Mouse (Mus musculus): ENCODE data around the gene Arfgap3. TPM values are rescaled to one million over a fixed set of nuclear protein-coding genes. Genes with fewer than 3 reads are reported as not detected.

Gene Arfgap3
- polyA plus RNA-seq, 1 experiment, result 12.1 TPM

DNA sequence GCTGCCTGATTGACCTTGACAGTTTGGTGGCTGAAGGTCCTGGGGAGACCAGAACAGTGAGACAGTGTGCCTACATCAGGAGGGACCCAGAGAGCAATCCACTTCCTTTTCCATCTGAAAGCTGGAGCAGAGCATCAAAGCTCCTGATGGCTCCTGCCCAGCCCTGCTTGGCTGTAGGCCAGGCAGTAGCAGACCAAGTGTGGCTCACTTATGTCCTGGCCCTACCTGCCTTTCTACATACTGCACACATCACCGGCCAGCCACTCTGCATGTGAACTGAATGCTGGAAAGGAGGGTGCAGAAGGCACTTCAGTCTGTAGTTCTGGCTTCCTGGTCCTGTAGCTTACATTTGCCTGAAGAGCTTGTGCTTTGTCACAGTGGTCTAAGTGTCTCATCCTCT is 8.4 kb upstream of the Arfgap3 start:
- 100% methylated on average over 1 of the region's 1 CpGs for WGBS
- Histone ChIP-seq H3K4me3 (replicated peaks; ENCODE audit: control insufficient read depth, low read depth, low read length) (no peak overlapping the region), H3K4me1 (ENCODE audit: control insufficient read depth, insufficient read depth, low read length) (no peaks in the 10 kb centered on the region), H3K27ac (ENCODE audit: control insufficient read depth, insufficient read depth, low read depth, low read length, poor library complexity) (no peak overlapping the region)
- no peak for TF ChIP-seq CTCF (IDR thresholded peaks at IDR 0.05; ENCODE audit: control insufficient read depth, insufficient read depth, low read length)
- no peak for TF ChIP-seq POLR2A (IDR thresholded peaks at IDR 0.05; ENCODE audit: borderline replicate concordance, control insufficient read depth, low read depth, low read length)

- Histone ChIP-seq H3K4me1 (ENCODE audit: control insufficient read depth, insufficient read depth, low read length) (no peaks in the 10 kb centered on the region; the same call in 1 of the 2 replicates), H3K4me3 (replicated peaks; ENCODE audit: control insufficient read depth, low read depth, low read length) (no peak overlapping the region), H3K27ac (ENCODE audit: control insufficient read depth, insufficient read depth, low read depth, low read length, poor library complexity) (no peak overlapping the region)
- 80% methylated on average over 4 of the region's 4 CpGs for WGBS
- TF ChIP-seq CTCF (IDR thresholded peaks at IDR 0.05; ENCODE audit: control insufficient read depth, insufficient read depth, low read length) (no peak), POLR2A (IDR thresholded peaks at IDR 0.05; ENCODE audit: borderline replicate concordance, control insufficient read depth, low read depth, low read length) (no peak)
Measured at GRCm38 (mm10) chr15:83351546-83351945, 1.5 kb upstream of the Arfgap3 start.

GRCm38 (mm10) chr15:83350859-83351258 is 812 bp upstream of the Arfgap3 start:
- Histone ChIP-seq H3K4me3 (replicated peaks; ENCODE audit: control insufficient read depth, low read depth, low read length) (no peak overlapping the region), H3K4me1 (ENCODE audit: control insufficient read depth, insufficient read depth, low read length) (no peaks in the 10 kb centered on the region; the same call in 1 of the 2 replicates), H3K27ac (ENCODE audit: control insufficient read depth, insufficient read depth, low read depth, low read length, poor library complexity) (no peak overlapping the region)
- 91% methylated on average over 2 of the region's 2 CpGs for WGBS
- no peak for TF ChIP-seq CTCF (IDR thresholded peaks at IDR 0.05; ENCODE audit: control insufficient read depth, insufficient read depth, low read length)
- no peak for TF ChIP-seq POLR2A (IDR thresholded peaks at IDR 0.05; ENCODE audit: borderline replicate concordance, control insufficient read depth, low read depth, low read length)

GRCm38 (mm10) chr15:83349225-83349953 is 658 bp downstream of the Arfgap3 start:
- H3K27ac ChIP-seq (ENCODE audit: control insufficient read depth, insufficient read depth, low read depth, low read length, poor library complexity), result peak overlapping the region; percentile 24; the same call in 1 of the 2 replicates
- H3K4me3 ChIP-seq (replicated peaks; ENCODE audit: control insufficient read depth, low read depth, low read length), result peak overlapping the region; percentile 78
- peaks cover 2% of the 10 kb centered on the region for H3K4me1 ChIP-seq (ENCODE audit: control insufficient read depth, insufficient read depth, low read length)
- TF ChIP-seq CTCF (IDR thresholded peaks at IDR 0.05; ENCODE audit: control insufficient read depth, insufficient read depth, low read length) (no peak), POLR2A (IDR thresholded peaks at IDR 0.05; ENCODE audit: borderline replicate concordance, control insufficient read depth, low read depth, low read length) (no peak)
- WGBS, result 12% methylated on average over 8 of the region's 8 CpGs

DNA sequence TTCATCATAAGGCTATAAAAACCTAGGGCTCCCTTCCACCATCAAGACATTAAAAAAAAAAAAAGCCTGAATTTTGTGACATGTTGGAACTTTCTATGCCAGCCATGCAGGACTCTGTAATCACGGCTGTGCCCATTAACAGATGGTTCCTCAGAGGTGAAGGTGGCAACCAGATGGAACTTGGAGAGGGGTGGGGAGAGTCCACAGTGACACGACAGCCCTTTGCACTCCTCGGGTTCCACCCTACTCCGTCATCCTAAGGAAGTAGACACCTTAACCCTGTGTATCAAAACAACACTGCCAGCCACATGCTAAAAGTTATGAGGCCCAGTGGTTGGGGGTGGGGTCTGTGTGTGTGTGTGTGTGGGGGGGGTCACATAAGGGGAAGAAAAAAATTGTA is 1.3 kb downstream of the Arfgap3 start:
- 50% methylated on average over 4 of the region's 4 CpGs for WGBS
- no peak overlapping the region for H3K27ac ChIP-seq (ENCODE audit: control insufficient read depth, insufficient read depth, low read depth, low read length, poor library complexity)
- H3K4me1 ChIP-seq (ENCODE audit: control insufficient read depth, insufficient read depth, low read length), result peaks cover 2% of the 10 kb centered on the region
- H3K4me3 ChIP-seq (replicated peaks; ENCODE audit: control insufficient read depth, low read depth, low read length), result peak overlapping the region; percentile 18
- no peak for TF ChIP-seq POLR2A (IDR thresholded peaks at IDR 0.05; ENCODE audit: borderline replicate concordance, control insufficient read depth, low read depth, low read length)
- no peak for TF ChIP-seq CTCF (IDR thresholded peaks at IDR 0.05; ENCODE audit: control insufficient read depth, insufficient read depth, low read length)

GRCm38 (mm10) chr15:83345898-83346529 is 4.0 kb downstream of the Arfgap3 start:
- no peak overlapping the region for H3K27ac ChIP-seq (ENCODE audit: control insufficient read depth, insufficient read depth, low read depth, low read length, poor library complexity)
- H3K4me1 ChIP-seq (ENCODE audit: control insufficient read depth, insufficient read depth, low read length), result peaks cover 2% of the 10 kb centered on the region
- no peak overlapping the region for H3K4me3 ChIP-seq (replicated peaks; ENCODE audit: control insufficient read depth, low read depth, low read length)
- 92% methylated on average over 15 of the region's 15 CpGs for WGBS
- TF ChIP-seq POLR2A (IDR thresholded peaks at IDR 0.05; ENCODE audit: borderline replicate concordance, control insufficient read depth, low read depth, low read length), result no peak
- no peak for TF ChIP-seq CTCF (IDR thresholded peaks at IDR 0.05; ENCODE audit: control insufficient read depth, insufficient read depth, low read length)

GRCm38 (mm10) chr15:83344956-83345355 is 5.1 kb downstream of the Arfgap3 start:
- TF ChIP-seq CTCF (IDR thresholded peaks at IDR 0.05; ENCODE audit: control insufficient read depth, insufficient read depth, low read length) (no peak), POLR2A (IDR thresholded peaks at IDR 0.05; ENCODE audit: borderline replicate concordance, control insufficient read depth, low read depth, low read length) (no peak)
- Histone ChIP-seq H3K27ac (ENCODE audit: control insufficient read depth, insufficient read depth, low read depth, low read length, poor library complexity) (no peak overlapping the region), H3K4me1 (ENCODE audit: control insufficient read depth, insufficient read depth, low read length) (peaks cover 2% of the 10 kb centered on the region), H3K4me3 (replicated peaks; ENCODE audit: control insufficient read depth, low read depth, low read length) (no peak overlapping the region)
- WGBS, result 80% methylated on average over 7 of the region's 7 CpGs

- Histone ChIP-seq H3K4me1 (ENCODE audit: control insufficient read depth, insufficient read depth, low read length) (peaks cover 2% of the 10 kb centered on the region), H3K27ac (ENCODE audit: control insufficient read depth, insufficient read depth, low read depth, low read length, poor library complexity) (peak overlapping the region; percentile 68), H3K4me3 (replicated peaks; ENCODE audit: control insufficient read depth, low read depth, low read length) (no peak overlapping the region)
- TF ChIP-seq CTCF (IDR thresholded peaks at IDR 0.05; ENCODE audit: control insufficient read depth, insufficient read depth, low read length) (no peak), POLR2A (IDR thresholded peaks at IDR 0.05; ENCODE audit: borderline replicate concordance, control insufficient read depth, low read depth, low read length) (no peak)
- WGBS, result 61% methylated on average over 7 of the region's 7 CpGs
Measured at GRCm38 (mm10) chr15:83344157-83344556, 5.9 kb downstream of the Arfgap3 start.

Measured in bone marrow, adult 2 months (tissue).